Mouse (Mus musculus): ENCODE results near the gene Madcam1. TPM values are rescaled to one million over a fixed set of nuclear protein-coding genes. Genes with fewer than 3 reads are reported as not detected.

Gene Madcam1
- polyA plus RNA-seq, 1 experiment from 2014 or later = 7.1 TPM

DNA sequence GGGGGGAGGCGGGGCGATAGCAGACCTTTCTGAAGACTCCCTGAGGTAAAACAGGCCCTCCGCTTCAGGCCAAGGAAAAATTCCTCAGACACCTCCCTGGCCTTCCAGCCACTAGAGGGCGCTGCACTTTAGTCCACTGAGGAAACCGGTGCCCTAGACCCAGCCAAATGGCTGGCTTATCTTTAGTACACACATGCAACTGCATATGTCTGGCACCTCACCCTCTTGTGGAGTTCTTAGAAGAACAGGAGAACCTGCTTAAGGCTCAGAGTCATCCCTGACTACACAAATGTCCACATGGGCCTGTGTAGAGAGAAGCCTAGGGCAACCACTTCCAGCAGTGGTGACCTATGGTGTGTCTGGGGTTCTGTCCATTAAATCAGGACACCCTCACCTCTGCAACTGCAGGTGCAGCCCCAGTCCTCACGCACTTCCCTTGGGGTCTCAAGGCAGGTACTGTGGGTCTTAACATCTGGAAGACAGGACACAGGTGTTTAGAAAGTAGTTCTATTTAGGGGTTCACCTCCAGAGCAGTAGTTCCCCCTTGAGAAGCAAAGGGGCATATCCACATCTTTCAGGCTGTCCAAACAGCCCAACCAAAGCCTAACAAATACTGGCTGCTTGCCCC is 48.3 kb downstream of the Madcam1 start:
- Histone ChIP-seq H3K27ac (no peak overlapping the region), H3K27me3 (peaks cover 49% of the 10 kb centered on the region), H3K4me2 (no peak overlapping the region), H3K4me1 (replicated peaks) (peaks cover 20% of the 10 kb centered on the region), H3K9me3 (no peaks in the 10 kb centered on the region), H3K36me3 (peaks cover 50% of the 10 kb centered on the region), H3K4me3 (replicated peaks) (no peak overlapping the region), H3K9ac (replicated peaks) (no peak overlapping the region)
- no peak for ATAC-seq (ENCODE audit: insufficient number of reproducible peaks, insufficient read depth, low FRiP score, low TSS enrichment, low read depth)
- 9% methylated on average over 6 of the region's 6 CpGs for WGBS

DNA sequence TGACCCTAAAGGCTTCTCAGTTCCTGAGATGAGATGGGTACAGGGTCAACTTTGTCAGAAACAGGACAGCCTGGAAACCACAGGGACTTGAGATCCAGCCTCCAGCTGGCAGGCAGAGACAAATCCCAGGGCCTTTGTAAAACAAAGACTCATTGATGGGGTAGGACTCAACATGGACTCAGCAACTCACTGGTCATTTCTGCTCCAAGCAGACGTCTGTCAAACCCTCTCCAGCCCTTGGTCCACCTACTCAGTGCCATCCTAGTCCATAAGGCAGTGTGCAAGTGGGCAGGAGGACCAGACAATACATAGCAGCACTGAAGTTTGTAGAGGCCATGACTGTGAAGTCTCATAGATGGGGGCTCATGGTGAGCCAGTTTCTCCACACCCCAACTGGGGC is 48.8 kb downstream of the Madcam1 start:
- Histone ChIP-seq H3K4me1 (replicated peaks) (peaks cover 18% of the 10 kb centered on the region), H3K9ac (replicated peaks) (no peak overlapping the region), H3K36me3 (peaks cover 45% of the 10 kb centered on the region), H3K27me3 (peaks cover 54% of the 10 kb centered on the region), H3K4me3 (replicated peaks) (no peak overlapping the region), H3K9me3 (no peaks in the 10 kb centered on the region), H3K27ac (no peak overlapping the region), H3K4me2 (no peak overlapping the region)
- ATAC-seq (ENCODE audit: insufficient number of reproducible peaks, insufficient read depth, low FRiP score, low TSS enrichment, low read depth) = no peak
- WGBS = 38% methylated on average over 1 of the region's 1 CpGs

DNA sequence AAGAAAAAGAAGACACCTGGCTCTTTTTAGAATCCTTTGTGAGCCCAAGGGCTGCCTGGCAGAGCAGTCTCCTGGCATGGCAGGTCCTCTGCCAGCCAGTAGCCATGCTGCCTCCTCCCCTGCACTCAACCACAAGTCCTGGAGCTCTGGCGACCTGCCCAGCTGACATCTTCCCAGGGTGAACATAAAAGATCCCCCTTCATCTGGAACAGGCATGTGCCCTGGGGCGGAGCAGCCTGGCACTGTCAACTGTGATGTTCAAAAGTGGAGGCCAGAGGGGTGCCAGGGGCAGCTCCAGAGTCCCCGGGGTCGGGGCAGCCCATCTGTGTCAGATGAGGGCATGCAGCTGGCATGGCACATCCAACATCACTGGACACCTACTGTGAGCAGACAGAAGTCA is 50.6 kb downstream of the Madcam1 start:
- no peak overlapping the region for H3K9ac ChIP-seq (replicated peaks)
- ATAC-seq (ENCODE audit: insufficient number of reproducible peaks, insufficient read depth, low FRiP score, low TSS enrichment, low read depth) = no peak
- no peaks in the 10 kb centered on the region for H3K9me3 ChIP-seq
- H3K27ac ChIP-seq = no peak overlapping the region
- no peak overlapping the region for H3K4me2 ChIP-seq
- peaks cover 27% of the 10 kb centered on the region for H3K36me3 ChIP-seq
- H3K4me1 ChIP-seq (replicated peaks) = peaks cover 18% of the 10 kb centered on the region
- H3K4me3 ChIP-seq (replicated peaks) = no peak overlapping the region
- peaks cover 73% of the 10 kb centered on the region for H3K27me3 ChIP-seq
- WGBS = 60% methylated on average over 4 of the region's 4 CpGs

DNA sequence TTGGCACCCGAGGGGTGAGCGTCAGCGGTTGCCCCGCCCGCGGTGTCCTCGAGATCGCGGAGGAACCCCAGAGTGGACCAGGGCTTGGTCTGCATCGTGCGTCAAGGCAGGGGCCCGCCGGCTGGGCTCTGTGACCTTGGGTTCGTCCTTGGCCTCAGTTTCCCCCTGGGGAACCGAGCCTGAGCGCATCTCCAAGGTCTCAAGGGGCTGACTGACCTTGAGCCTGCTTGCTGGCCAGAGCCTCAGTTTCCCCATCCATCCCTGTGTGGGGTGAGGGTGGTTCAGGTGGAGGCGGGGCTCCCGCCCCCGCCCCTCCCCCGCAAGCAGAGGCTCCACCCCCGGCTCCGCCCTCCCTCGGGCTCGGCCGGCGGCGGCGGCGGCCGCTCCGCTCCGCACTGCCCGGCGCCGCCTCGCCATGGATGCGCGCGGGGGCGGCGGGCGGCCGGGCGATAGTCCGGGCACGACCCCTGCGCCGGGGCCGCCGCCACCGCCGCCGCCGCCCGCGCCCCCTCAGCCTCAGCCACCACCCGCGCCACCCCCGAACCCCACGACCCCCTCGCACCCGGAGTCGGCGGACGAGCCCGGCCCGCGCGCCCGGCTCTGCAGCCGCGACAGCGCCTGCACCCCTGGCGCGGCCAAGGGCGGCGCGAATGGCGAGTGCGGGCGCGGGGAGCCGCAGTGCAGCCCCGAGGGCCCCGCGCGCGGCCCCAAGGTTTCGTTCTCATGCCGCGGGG is 52.1 kb downstream of the Madcam1 start, which contains the start of gene Hcn2:
TSS of gene Hcn2 (plus strand) at position 381 of the 734 bp plus-strand sequence.
- no peaks in the 10 kb centered on the region for H3K9me3 ChIP-seq
- H3K9ac ChIP-seq (replicated peaks) = peak within 1 kb of the TSS; percentile 50
- H3K4me3 ChIP-seq (replicated peaks) = peak within 1 kb of the TSS; percentile 60
- ATAC-seq (ENCODE audit: insufficient number of reproducible peaks, insufficient read depth, low FRiP score, low TSS enrichment, low read depth) = no peak
- peaks cover 86% of the 10 kb centered on the region for H3K27me3 ChIP-seq
- peak within 1 kb of the TSS; percentile 96 for H3K4me2 ChIP-seq
- peaks cover 13% of the 10 kb centered on the region for H3K36me3 ChIP-seq
- H3K27ac ChIP-seq = no peak within 1 kb of the TSS
- WGBS = 3% methylated on average over 59 of the region's 91 CpGs
- H3K4me1 ChIP-seq (replicated peaks) = peaks cover 18% of the 10 kb centered on the region

DNA sequence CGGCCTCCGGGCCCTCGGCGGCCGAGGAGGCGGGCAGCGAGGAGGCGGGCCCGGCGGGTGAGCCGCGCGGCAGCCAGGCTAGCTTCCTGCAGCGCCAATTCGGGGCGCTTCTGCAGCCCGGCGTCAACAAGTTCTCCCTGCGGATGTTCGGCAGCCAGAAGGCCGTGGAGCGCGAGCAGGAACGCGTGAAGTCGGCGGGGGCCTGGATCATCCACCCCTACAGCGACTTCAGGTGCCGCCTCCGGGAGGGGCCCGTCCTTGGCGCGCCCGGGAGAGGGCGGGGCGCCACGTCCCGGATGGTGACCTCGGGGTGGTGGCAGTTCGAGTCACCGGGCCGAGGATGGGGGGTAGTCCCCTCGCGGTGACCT is 52.6 kb downstream of the Madcam1 start:
- Histone ChIP-seq H3K4me2 (peak overlapping the region; percentile 96), H3K9me3 (no peaks in the 10 kb centered on the region), H3K36me3 (peaks cover 7% of the 10 kb centered on the region), H3K27ac (no peak overlapping the region), H3K9ac (replicated peaks) (peak overlapping the region; percentile 50), H3K4me3 (replicated peaks) (peak overlapping the region; percentile 60), H3K4me1 (replicated peaks) (peaks cover 18% of the 10 kb centered on the region), H3K27me3 (peaks cover 86% of the 10 kb centered on the region)
- under 1% methylated on average over 44 of the region's 44 CpGs for whole genome bisulfite sequencing
- ATAC-seq (ENCODE audit: insufficient number of reproducible peaks, insufficient read depth, low FRiP score, low TSS enrichment, low read depth) = no peak

DNA sequence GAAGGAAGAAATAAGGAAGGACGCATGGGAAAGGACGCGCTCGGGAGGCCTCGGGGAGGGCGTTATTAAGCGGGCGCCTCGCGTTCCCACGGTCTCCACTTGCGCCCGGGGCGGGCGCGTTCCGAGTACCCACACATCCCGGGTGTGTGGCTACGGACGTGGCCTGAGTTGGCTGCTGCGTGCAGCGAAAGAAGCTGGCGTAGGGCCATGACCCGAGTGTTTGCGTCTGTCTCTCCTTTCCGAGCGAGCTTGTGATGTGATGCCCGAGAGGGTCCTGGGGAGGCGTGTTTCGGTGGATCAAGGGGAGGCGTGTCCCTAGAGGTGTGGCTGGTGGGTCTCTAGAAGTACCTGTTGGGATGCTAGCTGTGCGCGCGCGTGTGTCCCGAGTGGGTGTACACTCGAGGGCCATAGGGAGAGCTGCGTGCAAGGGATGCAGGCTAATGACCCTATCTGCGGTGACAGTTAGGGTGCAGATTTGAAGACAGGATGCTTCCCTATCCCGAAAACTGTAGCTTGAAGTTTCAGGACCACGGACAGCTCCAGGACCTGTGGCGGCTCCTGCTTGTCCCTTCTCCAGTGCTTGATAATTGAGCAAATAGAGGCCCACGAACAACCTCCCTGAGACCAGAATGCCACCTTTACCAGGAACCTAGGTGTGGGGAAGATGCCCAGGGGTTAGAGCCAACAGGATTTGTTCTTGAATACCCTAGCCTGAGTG is 53.4 kb downstream of the Madcam1 start:
- H3K4me1 ChIP-seq (replicated peaks) = peaks cover 18% of the 10 kb centered on the region
- no peak overlapping the region for H3K27ac ChIP-seq
- 4% methylated on average over 43 of the region's 43 CpGs for WGBS
- H3K36me3 ChIP-seq = no peaks in the 10 kb centered on the region
- no peak for ATAC-seq (ENCODE audit: insufficient number of reproducible peaks, insufficient read depth, low FRiP score, low TSS enrichment, low read depth)
- peak overlapping the region; percentile 96 for H3K4me2 ChIP-seq
- no peaks in the 10 kb centered on the region for H3K9me3 ChIP-seq
- H3K9ac ChIP-seq (replicated peaks) = no peak overlapping the region
- H3K4me3 ChIP-seq (replicated peaks) = peak overlapping the region; percentile 60
- H3K27me3 ChIP-seq = peaks cover 88% of the 10 kb centered on the region

Other genes starting within 250 kb of the Madcam1 start
- not detected in 2 replicates for gene Vmn2r83, start 195.8 kb upstream of the Madcam1 start, polyA plus RNA-seq (2016; fragmentation: Nextera tagmentation; extraction: Ambion mirVana)
- gene Plpp2, start 130.8 kb upstream of the Madcam1 start, polyA plus RNA-seq (2016; fragmentation: Nextera tagmentation; extraction: Ambion mirVana) = 20.4 and 21.2 TPM in 2 replicates
- 74.8 and 78.1 TPM in 2 replicates for gene Mier2, start 109.4 kb upstream of the Madcam1 start, polyA plus RNA-seq (2016; fragmentation: Nextera tagmentation; extraction: Ambion mirVana)
- not detected in 2 replicates for gene Theg, start 77.2 kb upstream of the Madcam1 start, polyA plus RNA-seq (2016; fragmentation: Nextera tagmentation; extraction: Ambion mirVana)
- gene C2cd4c, start 50.5 kb upstream of the Madcam1 start, polyA plus RNA-seq (2016; fragmentation: Nextera tagmentation; extraction: Ambion mirVana) = not detected in 2 replicates
- 12.0 and 12.2 TPM in 2 replicates for gene Shc2, start 26.6 kb upstream of the Madcam1 start, polyA plus RNA-seq (2016; fragmentation: Nextera tagmentation; extraction: Ambion mirVana)
- gene Odf3l2, start 18.8 kb upstream of the Madcam1 start, polyA plus RNA-seq (2016; fragmentation: Nextera tagmentation; extraction: Ambion mirVana) = not detected in 2 replicates
- gene Tpgs1, start 4.8 kb downstream of the Madcam1 start, polyA plus RNA-seq (2016; fragmentation: Nextera tagmentation; extraction: Ambion mirVana) = 57.6 and 63.1 TPM in 2 replicates
- gene Cdc34, start 17.6 kb downstream of the Madcam1 start, polyA plus RNA-seq (2016; fragmentation: Nextera tagmentation; extraction: Ambion mirVana) = 139 and 149 TPM in 2 replicates
- gene Gzmm, start 24.5 kb downstream of the Madcam1 start, polyA plus RNA-seq (2016; fragmentation: Nextera tagmentation; extraction: Ambion mirVana) = 0.74 and 1.2 TPM in 2 replicates
- gene Bsg, start 39.9 kb downstream of the Madcam1 start, polyA plus RNA-seq (2016; fragmentation: Nextera tagmentation; extraction: Ambion mirVana) = 676 and 680 TPM in 2 replicates
- 0.15 TPM in 1 of 2 replicates, not detected in the other for gene Hcn2, start 52.1 kb downstream of the Madcam1 start, polyA plus RNA-seq (2016; fragmentation: Nextera tagmentation; extraction: Ambion mirVana)
- 54.0 and 54.1 TPM in 2 replicates for gene Polrmt, start 82.0 kb downstream of the Madcam1 start, polyA plus RNA-seq (2016; fragmentation: Nextera tagmentation; extraction: Ambion mirVana)
- 0.24 and 0.60 TPM in 2 replicates for gene Fgf22, start 90.5 kb downstream of the Madcam1 start, polyA plus RNA-seq (2016; fragmentation: Nextera tagmentation; extraction: Ambion mirVana)
- gene Rnf126, start 102.4 kb downstream of the Madcam1 start, polyA plus RNA-seq (2016; fragmentation: Nextera tagmentation; extraction: Ambion mirVana) = 108 and 113 TPM in 2 replicates
- 3.0 and 4.0 TPM in 2 replicates for gene Fstl3, start 112.7 kb downstream of the Madcam1 start, polyA plus RNA-seq (2016; fragmentation: Nextera tagmentation; extraction: Ambion mirVana)
- not detected in 2 replicates for gene Prss57, start 126.4 kb downstream of the Madcam1 start, polyA plus RNA-seq (2016; fragmentation: Nextera tagmentation; extraction: Ambion mirVana)
- gene Palm, start 129.0 kb downstream of the Madcam1 start, polyA plus RNA-seq (2016; fragmentation: Nextera tagmentation; extraction: Ambion mirVana) = 121 TPM in 2 replicates
- gene Misp, start 156.4 kb downstream of the Madcam1 start, polyA plus RNA-seq (2016; fragmentation: Nextera tagmentation; extraction: Ambion mirVana) = 0.28 and 0.67 TPM in 2 replicates
- 373 and 403 TPM in 2 replicates for gene Ptbp1, start 189.9 kb downstream of the Madcam1 start, polyA plus RNA-seq (2016; fragmentation: Nextera tagmentation; extraction: Ambion mirVana)
- 15.1 and 15.3 TPM in 2 replicates for gene Prtn3, start 209.9 kb downstream of the Madcam1 start, polyA plus RNA-seq (2016; fragmentation: Nextera tagmentation; extraction: Ambion mirVana)
- gene Plppr3, start 210.1 kb downstream of the Madcam1 start, polyA plus RNA-seq (2016; fragmentation: Nextera tagmentation; extraction: Ambion mirVana) = 157 and 162 TPM in 2 replicates
- not detected in 2 replicates for gene Elane, start 221.7 kb downstream of the Madcam1 start, polyA plus RNA-seq (2016; fragmentation: Nextera tagmentation; extraction: Ambion mirVana)
- gene Cfd, start 226.3 kb downstream of the Madcam1 start, polyA plus RNA-seq (2016; fragmentation: Nextera tagmentation; extraction: Ambion mirVana) = not detected in 2 replicates
- gene Med16, start 244.4 kb downstream of the Madcam1 start, polyA plus RNA-seq (2016; fragmentation: Nextera tagmentation; extraction: Ambion mirVana) = 50.8 and 53.7 TPM in 2 replicates
- gene Gm26602, start 246.3 kb downstream of the Madcam1 start, polyA plus RNA-seq (2016; fragmentation: Nextera tagmentation; extraction: Ambion mirVana) = 5.5 and 21.1 TPM in 2 replicates